Mouse (Mus musculus): ENCODE measurements around the gene Gm21921.
"Not testable (repeated sequence)": the region's sequence is repeated elsewhere in the genome, so short reads cannot be mapped to it uniquely, and the experiment has no call there.

The Gm21921 gene

GRCm38 (mm10) chrY:24796143-24796542, at the start of gene Gm21921:
Gene Gm21921, minus strand, starts transcription at chrY:24796243.
- DNase-seq (ENCODE audit: low spot score) = not testable (repeated sequence)
